Mouse (Mus musculus) left cerebral cortex, postnatal 25 days (tissue): ENCODE data around the gene Olfr1392. TPM values are rescaled to one million over a fixed set of nuclear protein-coding genes. Genes with fewer than 3 reads are reported as not detected.
A peak's percentile ranks its signal among the peaks of the same experiment; 100 is the strongest.

Source experiments
- DNase-seq, 2 experiments: peaks; one replicate each; pipeline ENCODE4 v3.0.0; 2022; ENCODE audit warnings: low spot score in 2 of 2, mixed read lengths in 1 of 2
- intact Hi-C: fragments of 180-260 bp; cut with DNase I; formaldehyde crosslinking; loops from one replicate; pipeline ENCODE4 v1.15.1; 2025
- total RNA-seq, 2 experiments: library from RNA; stranded (reverse); gene quantifications; 2 replicates each; pipeline ENCODE4 v1.2.3; 2021

Olfr1392 gene
- total RNA-seq, 2 experiments from 2014 or later, result 0.14 TPM; not detected in 1

DNA sequence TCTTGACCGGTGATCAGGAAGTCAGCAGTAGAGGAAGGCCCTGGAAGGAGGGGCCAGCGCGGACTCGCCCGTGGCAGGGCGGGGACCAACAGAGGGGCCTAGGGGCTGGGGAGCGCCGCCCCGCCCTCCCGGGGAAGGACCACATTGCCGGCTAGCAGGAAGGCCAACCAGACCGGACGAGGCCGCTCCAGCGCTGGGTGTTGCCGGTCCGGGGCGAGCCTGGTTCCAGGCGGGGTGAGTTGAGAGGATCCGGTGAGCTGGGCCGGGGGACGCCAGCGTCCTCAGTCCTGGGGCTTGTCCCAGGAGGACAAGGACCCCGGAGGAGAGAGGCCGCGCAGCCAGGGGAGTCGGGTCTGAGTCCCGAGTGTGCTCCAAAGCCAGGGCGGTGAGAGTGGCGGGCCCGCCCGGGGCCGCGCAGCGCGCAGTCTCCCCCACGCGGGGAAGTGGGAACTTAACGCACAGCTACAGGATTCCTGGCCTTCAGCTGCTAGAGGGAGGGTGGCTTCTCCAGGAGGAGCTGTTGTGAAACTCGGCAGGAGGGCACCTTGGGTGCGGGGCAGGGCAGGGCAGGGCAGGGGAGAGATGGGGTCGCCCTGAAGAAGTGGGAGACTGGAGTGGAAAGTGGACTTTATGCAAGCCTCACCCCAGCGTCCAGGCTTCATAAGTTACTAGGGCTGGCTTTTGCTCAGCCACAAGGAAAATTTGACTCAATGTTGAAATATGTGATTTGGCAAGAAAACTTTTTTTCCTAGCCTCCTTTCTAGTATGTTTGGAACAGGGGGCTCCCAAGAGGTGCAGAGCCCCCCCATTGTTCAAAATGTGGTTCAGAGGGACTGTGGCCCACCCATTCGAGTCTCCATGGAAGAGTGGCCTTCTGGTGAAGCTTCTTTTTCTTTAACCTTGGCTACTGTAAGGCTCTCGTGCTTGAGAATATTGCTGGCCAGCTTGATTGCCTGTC, 34.4 kb upstream of the Olfr1392 start:
- DNase-seq, result peak; percentile 64 to 72
- intact Hi-C loops, result loop anchor here (5.0 to 10.0 kb wide), 2 partner anchors 393 to 446 kb away; partner anchors contain the start of gene Rack1

DNA sequence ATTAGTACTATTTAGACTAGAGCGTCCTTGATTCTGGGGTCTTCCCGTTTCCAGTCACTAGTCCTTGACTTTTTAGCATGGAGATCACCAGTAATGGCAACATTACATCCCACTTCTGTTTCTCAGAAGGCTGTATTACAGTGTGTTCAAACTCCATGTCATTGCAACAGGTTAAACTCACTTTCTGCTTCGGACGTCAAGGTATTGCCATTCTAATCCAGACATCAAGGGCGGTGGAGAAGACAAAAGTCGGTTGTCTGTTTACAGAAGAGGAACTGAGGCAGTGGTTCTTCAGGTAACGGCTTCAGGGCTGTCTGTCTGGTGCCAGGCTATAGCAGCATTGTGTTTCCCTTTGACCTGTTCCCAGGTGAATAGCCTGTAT, 33.7 kb upstream of the Olfr1392 start:
- intact Hi-C loops, result loop anchor here (5.0 to 10.0 kb wide), 2 partner anchors 394 to 447 kb away; partner anchors contain the start of gene Rack1
- DNase-seq, result no peak

DNA sequence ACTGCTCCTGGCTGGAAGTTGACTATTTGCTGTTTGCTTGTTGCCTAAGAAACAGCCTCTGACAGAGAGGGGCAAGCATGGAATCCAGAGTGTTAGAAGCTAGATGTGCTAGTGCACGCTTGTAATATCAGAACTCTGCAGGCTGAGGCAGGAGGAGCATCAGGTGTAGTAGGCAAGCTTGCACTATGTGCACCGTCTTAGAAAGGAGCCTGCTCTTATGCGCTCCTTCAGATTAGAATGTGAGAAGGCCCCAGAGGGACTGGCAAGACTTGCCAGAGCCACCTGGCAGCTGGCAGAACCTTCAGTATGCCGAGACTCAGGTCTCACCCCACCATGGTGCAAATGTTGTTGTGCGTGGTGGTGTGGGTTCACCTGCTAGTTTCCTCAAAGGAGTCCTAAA, 33.0 kb upstream of the Olfr1392 start:
- intact Hi-C loops, result loop anchor here (5.0 to 10.0 kb wide), 2 partner anchors 395 to 447 kb away; partner anchors contain the start of gene Rack1

DNA sequence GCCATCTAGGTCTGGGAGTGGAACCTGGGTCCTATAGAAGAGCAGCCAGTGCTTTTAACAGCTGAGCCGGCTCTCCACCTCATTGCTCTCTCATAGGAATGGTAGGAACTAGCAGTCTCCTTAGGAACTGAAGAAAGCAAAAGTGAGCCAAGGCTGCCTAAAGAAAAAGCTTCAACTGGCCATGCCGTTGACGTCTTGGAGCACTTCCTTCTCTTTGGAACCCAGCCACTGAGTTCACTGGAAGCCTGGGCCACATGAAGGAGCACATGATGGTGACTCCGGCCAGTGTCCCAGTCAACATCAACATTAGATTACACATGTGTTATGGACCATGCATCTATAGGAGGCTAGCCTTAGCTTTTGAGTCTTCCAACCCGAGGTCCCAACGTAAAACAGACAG, 32.0 kb upstream of the Olfr1392 start:
- no peak for DNase-seq
- intact Hi-C loops, result loop anchor here (5.0 to 10.0 kb wide), 2 partner anchors 396 to 448 kb away; partner anchors contain the start of gene Rack1

More for the DNA sequence above, 33.0 kb upstream of the Olfr1392 start:
- no peak for DNase-seq

DNA sequence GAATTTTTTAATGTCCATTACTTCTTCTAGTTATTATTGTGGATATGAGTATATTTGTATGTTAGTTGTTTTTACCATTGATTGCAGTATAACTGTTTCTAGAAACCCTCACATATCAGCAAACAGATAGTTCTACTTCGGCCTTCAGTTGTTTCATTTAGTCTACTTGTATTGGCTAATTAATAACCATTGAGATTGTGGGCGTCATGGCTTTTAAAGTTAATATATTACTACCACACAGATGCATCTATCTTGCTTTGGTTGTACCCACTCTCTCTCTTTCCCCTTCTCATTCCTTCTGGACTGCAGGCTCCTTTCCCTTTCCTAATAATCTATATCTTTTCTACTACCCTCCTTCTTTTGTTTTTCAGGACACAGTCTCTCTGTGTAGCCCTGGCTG, 25.8 kb upstream of the Olfr1392 start:
- intact Hi-C loops, result loop anchor here (10.0 kb wide), 1 partner anchor 454 kb away; the partner anchor contains the start of gene Rack1
- DNase-seq, result no peak

DNA sequence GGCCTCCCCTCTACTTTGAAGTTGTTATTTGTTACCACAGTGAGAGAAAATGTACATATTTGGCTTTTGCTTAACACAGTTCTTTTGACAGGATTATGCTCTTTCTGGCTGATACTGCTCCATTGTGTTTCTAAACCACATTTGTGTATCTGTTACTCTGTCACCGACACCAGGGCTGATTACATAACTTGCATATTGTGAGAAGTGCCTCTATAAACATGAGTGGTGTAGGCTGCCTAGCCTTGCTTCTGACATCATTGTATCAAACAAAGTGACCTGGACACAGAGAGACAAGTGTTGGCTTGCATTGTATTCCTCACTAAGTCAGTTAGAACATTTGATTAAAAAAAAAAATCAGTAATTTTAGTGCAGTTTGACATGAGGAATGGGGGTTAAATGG, 25.3 kb upstream of the Olfr1392 start:
- no peak for DNase-seq
- intact Hi-C loops, result loop anchor here (10.0 kb wide), 1 partner anchor 455 kb away; the partner anchor contains the start of gene Rack1

DNA sequence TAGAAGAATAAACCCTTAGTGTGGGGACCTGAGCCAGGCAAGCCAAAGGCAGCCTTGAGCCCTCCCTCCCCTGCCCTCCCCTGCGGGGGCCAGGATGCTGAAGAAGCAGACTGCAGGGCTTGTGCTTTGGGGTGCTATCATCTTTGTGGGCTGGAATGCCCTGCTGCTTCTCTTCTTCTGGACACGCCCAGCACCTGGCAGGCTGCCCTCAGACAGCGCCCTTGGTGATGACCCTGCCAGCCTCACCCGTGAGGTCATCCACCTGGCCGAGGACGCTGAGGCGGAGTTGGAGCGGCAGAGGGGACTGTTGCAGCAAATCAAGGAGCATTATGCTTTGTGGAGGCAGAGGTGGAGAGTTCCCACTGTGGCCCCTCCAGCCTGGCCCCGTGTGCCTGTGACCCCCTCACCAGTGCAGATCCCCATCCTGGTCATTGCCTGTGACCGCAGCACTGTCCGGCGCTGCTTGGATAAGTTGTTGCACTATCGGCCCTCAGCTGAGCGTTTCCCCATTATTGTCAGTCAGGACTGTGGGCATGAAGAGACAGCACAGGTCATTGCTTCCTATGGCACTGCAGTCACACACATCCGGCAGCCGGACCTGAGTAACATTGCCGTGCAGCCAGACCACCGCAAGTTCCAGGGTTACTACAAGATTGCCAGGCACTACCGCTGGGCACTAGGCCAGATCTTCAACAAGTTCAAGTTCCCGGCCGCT, 24.3 kb upstream of the Olfr1392 start:
- DNase-seq, result no peak
- intact Hi-C loops, result no loop called here

DNA sequence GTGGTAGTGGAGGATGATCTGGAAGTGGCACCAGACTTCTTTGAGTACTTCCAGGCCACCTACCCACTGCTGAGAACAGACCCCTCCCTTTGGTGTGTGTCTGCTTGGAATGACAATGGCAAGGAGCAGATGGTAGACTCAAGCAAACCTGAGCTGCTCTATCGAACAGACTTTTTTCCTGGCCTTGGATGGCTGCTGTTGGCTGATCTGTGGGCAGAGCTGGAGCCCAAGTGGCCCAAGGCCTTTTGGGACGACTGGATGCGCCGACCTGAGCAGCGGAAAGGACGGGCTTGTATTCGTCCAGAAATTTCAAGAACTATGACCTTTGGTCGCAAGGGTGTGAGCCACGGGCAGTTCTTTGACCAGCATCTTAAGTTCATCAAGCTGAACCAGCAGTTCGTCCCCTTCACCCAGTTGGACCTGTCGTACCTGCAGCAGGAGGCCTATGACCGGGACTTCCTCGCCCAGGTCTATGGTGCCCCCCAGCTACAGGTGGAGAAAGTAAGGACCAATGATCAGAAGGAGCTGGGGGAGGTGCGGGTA, 23.7 kb upstream of the Olfr1392 start:
- no peak for DNase-seq
- intact Hi-C loops, result no loop called here

DNA sequence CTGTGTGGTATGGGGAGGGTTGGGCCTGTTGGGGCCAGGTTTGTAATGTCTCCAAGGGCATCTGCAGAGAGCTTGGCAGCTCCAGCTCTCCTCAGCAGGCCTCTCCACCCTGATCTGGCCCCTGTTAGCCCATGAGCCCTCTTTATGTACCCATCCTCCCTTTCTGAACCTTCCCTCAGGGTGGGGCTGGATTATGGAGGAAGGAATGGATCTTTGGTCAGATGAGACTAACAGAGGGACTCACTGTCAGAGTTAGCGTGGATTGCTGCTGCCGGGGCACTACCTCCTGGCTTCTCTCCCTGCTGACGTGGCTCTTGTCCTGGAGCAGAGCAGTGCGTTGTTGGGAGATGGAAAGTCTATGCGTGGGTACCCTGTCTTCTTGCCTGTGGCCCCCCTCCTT, 22.8 kb upstream of the Olfr1392 start:
- DNase-seq, result no peak
- intact Hi-C loops, result no loop called here

DNA sequence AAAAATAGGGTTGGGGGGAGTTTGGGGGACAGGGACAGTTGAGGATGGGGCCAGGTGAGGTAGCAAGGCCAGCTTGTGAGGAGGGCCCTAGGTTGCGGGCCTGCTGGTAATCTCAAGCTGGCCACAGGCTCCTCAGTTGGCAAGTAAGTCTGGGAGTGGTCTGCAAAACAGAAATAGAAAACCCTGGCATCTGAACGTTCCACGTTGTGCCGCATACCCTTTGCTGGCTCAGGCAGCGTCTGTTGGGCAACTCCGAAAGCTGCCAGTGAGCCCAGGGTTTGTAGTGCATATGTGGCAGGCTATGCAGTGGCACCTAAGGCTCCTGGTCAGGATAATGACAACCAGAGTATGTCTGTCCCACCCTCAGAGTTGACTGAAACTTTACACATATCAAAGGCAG, 21.9 kb upstream of the Olfr1392 start:
- intact Hi-C loops, result no loop called here
- DNase-seq, result no peak

DNA sequence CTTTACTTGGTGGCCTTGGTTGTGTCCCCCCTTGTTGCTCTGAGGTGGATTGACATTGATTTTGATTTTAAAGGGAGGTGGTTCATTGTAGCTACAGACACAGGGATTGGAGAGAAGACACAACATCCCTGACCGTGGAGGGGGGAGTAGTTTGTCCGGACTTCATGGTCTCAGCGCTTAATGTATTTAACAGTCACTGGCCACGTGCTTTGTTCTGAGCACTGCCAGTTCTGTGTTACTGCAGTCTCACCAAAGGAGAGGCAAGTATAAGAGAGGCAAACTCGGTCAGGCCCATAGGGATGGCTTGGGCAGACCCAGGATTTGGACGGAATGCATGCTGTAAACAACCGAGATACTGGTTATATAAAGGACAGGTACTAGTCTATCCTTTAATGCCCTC, 21.0 kb upstream of the Olfr1392 start:
- no peak for DNase-seq
- intact Hi-C loops, result no loop called here

DNA sequence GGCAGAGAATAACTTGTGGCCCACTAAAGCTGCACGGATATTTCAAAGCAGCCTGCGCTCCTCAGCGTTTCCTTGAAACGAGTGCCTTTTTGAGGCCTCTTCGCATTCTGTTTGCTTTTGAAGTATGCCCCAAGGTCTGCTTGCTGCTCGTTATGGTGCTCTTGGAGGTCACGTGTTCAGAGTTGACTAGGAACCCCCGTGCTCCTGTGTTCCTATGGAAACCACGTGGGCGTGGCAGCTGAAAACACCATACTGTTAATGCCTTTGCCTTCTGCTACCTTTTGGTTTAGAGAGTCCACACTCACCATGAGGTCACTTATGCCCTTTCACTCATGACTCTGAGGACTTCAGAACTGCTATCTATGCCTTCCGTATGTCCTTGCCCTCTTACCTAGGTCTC, 20.5 kb upstream of the Olfr1392 start:
- intact Hi-C loops, result no loop called here
- DNase-seq, result no peak

DNA sequence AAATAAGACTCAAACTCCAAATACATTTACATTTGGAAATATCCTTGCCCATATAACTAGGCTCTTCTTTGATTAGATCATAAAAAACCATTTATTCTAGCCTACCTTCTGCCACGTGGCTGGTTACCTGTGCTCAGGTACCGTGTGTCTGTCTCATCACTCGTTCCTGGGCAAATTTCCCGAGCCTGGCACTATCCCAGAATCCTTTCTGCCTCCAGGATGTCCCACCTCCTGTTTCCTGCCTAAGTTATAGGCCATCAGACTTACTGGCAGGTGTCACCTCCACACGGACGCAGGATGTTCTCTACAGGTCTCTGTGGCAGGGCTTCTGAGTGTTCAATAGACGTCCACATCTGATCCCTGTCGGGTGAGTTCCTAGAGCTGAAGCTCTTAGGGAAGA, 20.0 kb upstream of the Olfr1392 start:
- DNase-seq, result no peak
- intact Hi-C loops, result no loop called here

DNA sequence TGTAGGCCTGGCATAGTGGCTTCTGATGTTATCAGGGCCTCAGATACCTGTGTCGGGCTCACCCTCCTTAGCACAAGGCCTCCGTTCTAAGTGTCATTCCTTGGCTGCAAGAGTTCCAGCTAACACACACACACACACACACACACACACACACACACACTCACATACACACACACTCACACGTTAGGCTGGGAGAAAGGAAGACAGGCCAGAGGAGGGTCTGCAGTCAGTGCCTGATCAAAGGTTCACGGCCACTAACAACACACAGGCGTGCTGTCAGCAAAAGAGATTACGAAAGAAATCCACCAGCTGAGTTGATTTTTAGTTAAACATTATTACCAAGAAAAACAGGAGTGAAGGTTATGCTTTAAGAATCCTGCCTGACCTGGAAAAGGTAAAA, 18.4 kb upstream of the Olfr1392 start:
- intact Hi-C loops, result no loop called here
- DNase-seq, result no peak

DNA sequence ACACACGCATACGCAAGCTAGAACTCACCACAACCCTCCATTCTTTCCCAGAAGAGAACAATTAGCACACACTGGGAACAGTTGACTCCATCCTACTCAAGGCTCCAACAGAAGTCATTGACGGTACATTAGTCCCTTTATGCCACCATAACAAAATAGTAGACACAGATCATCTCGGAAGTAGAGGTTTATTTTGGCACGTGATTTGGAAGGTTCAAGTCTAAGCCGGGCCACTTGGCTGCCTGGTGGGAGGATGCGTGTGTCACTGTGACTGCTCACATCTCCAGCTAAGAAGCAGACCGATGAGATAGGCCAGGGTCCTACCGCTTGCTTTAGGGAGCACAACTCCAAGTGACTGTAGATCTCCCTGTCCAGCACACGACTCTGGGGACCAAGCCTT, 17.8 kb upstream of the Olfr1392 start:
- no peak for DNase-seq
- intact Hi-C loops, result no loop called here

DNA sequence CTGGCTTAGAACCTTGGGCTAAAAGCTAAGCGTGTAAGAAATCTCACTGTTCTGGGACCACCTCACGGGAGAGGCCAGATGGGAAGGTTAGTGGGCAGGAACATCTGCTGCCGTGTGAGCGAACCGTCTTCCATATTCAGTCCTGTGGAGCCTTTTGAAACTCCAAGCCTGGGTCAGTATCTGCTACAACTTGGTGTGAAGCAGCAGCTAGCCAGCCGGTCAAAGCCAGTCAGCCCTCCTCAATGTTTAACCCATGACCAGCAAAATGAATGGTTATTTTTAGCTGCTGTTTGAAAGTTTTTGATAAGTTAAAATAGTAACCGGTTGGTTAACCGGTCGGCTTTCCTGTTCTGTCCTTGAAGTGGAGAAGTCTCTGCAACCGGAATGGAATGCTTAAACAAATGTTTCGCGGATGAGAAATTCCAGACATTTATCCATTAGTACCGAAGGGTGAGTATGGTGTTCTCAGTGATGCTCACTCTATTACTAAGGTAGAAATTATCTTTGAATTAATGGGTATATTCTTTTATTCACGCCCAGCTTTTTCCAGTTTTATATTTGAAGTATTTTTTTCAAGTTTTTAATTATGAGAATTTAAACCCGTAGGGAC, 17.0 kb upstream of the Olfr1392 start:
- DNase-seq, result no peak
- intact Hi-C loops, result no loop called here

DNA sequence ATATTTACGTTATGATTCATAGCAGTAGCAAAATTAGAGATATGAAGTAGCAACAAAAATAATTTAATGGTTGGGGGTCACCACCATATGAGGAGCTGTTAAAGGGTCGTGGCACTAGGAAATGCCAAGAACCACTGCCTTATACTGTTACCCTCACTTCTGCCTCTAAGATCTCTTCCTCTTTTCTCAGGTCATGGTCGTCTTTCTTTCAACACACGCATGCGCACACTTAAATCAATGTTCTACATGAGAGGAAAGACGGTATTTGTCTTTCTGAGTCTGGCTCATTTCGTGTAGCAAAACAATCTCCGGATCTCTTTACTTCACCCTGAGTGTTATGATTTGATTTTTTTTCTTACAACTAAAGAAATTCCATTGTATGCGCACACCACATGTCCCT, 15.3 kb upstream of the Olfr1392 start:
- intact Hi-C loops, result loop anchor here (5.0 to 10.0 kb wide), 2 partner anchors 167 to 265 kb away; no protein-coding TSS in a partner anchor

DNA sequence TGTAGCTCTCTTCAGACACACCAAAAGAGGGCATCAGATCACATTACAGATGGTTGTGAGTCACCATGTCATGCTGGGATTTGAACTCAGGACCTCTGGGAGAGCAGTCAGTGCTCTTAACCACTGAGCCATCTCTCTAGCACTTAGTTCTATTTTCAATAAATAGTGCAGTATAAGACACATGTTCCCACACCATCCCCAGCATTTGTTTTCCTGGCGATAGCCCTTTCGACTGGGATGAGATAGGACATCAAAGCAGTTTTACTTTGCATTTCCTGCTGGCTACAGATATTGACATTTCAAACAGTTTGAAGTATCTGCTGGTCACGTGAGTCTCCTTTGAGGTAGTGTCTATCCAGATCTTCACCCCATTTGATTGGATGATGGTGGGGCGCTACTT, 14.7 kb upstream of the Olfr1392 start:
- intact Hi-C loops, result loop anchor here (5.0 to 10.0 kb wide), 2 partner anchors 168 to 264 kb away; no protein-coding TSS in a partner anchor

More for the DNA sequence above, 15.3 kb upstream of the Olfr1392 start:
- DNase-seq, result no peak

DNA sequence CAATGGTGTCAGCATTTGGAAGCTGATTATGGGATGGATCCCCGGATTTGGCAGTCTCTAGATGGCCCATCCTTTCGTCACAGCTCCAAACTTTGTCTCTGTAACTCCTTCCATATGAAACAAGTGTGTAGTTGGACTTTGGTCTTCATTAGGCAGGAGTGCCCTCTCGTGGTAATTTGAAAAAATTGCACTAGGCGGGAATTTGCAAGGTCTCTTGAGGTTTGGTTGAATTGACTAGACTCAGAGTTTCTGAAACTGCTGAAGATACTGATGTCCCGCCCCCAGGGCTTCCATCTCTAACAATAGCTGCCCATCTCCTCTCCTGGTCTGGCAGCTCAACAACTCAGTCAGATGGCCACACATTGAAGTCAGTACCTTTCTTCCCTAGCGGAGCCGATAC, 13.7 kb upstream of the Olfr1392 start:
- peak in 1 of 2 experiments; percentile 67 for DNase-seq
- intact Hi-C loops, result loop anchor here (1.0 to 10.0 kb wide), 3 partner anchors 82 to 263 kb away; no protein-coding TSS in a partner anchor

More for the DNA sequence above, 14.7 kb upstream of the Olfr1392 start:
- no peak for DNase-seq
